Comparison of ENCODE assay signal across 24 mouse cellular contexts in genomic region chr6:122447848-122448247, GRCm38 (mm10). TPM values are rescaled to one million over a fixed set of nuclear protein-coding genes. Genes with fewer than 3 reads are reported as not detected.
"Had no signal": no experiment of that assay in that cellular context is flagged by ENCODE, and none has a peak within 500 bp of the region (broad histone marks: within the 10 kb centered on the region; RNA-seq: fewer than 3 reads in every experiment).

No protein-coding gene starts in this region.

- H3K4me3 ChIP-seq: kidney, embryonic 15.5 days; limb, embryonic 12.5 days; limb, embryonic 15.5 days; midbrain, embryonic 12.5 days; midbrain, embryonic 15.5 days; neural tube, embryonic 12.5 days had no signal

- H3K4me1 ChIP-seq: kidney, embryonic 15.5 days; limb, embryonic 12.5 days; limb, embryonic 15.5 days; midbrain, embryonic 12.5 days; midbrain, embryonic 15.5 days; neural tube, embryonic 12.5 days had no signal

- ATAC-seq: liver, postnatal 0 days; lung, postnatal 0 days; midbrain, embryonic 15.5 days had no signal

- H3K9me3 ChIP-seq: kidney, embryonic 15.5 days; limb, embryonic 12.5 days; limb, embryonic 15.5 days; midbrain, embryonic 12.5 days; midbrain, embryonic 15.5 days; neural tube, embryonic 12.5 days had no signal

- H3K4me2 ChIP-seq: kidney, embryonic 15.5 days; limb, embryonic 12.5 days; limb, embryonic 15.5 days; liver, embryonic 11.5 days; lung, embryonic 14.5 days; midbrain, embryonic 12.5 days; midbrain, embryonic 15.5 days; neural tube, embryonic 12.5 days had no signal

- H3K9ac ChIP-seq: kidney, embryonic 15.5 days; limb, embryonic 12.5 days; limb, embryonic 15.5 days; liver, embryonic 14.5 days; liver, postnatal 0 days; lung, embryonic 14.5 days; midbrain, embryonic 12.5 days; midbrain, embryonic 15.5 days; neural tube, embryonic 12.5 days had no signal

- DNase-seq: kidney, postnatal 10 days; kidney, postnatal 36 days; left cerebral cortex, postnatal 4 days; liver, postnatal 0 days; lung, embryonic 14.5 days; retina, postnatal 1 day; right cerebral cortex, postnatal 4 days; thymus, adult 2 months; thymus, postnatal 14 days; thymus, postnatal 4 days had no signal

- H3K27ac ChIP-seq: kidney, embryonic 15.5 days; limb, embryonic 12.5 days; limb, embryonic 15.5 days; liver, embryonic 14.5 days; macrophage; midbrain, embryonic 12.5 days; midbrain, embryonic 15.5 days; neural tube, embryonic 12.5 days; stomach, postnatal 0 days had no signal

- H3K36me3 ChIP-seq: limb, embryonic 15.5 days had no signal

- H3K27me3 ChIP-seq: kidney, embryonic 15.5 days; limb, embryonic 12.5 days; limb, embryonic 15.5 days; midbrain, embryonic 12.5 days; midbrain, embryonic 15.5 days; neural tube, embryonic 12.5 days had no signal

RNA-seq across cellular contexts. Expression of gene Rimklb, which starts 50.7 kb away (rescaled TPM):
- total RNA-seq: megakaryocyte, adult 5-6 weeks had no signal
- polyA plus RNA-seq: liver, postnatal 0 days; macrophage had no signal

RNA-seq across cellular contexts. Expression of gene Mfap5, which starts 57.8 kb away (rescaled TPM):
- total RNA-seq: layer of hippocampus, adult 18-20 months; megakaryocyte, adult 5-6 weeks; neutrophil, adult 5-6 weeks had no signal
- polyA plus RNA-seq: macrophage had no signal
